Comparison of ENCODE assay signal across 16 mouse cellular contexts in the genomic region with DNA sequence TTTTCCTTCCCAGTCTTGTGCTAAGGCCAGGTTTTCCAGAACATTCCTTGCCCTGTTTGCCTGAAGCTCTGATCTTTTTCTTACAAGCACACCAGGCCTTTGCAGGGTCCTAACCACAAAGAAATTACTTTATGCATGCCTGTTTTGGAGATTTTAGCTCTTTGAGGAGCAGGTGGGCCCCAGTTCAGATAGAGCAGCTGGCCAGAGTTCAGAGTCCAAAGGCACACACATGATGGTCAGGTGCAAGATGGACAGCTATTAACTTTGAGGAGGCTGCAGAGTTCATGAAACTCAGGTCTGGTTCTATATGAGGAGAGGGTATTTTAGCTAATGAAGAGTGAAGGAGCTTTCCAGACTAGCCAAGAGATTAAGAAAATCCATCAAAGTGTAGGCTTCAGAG.
"Had no signal": no experiment of that assay in that cellular context is flagged by ENCODE, and none has a peak within 500 bp of the region (broad histone marks: within the 10 kb centered on the region; RNA-seq: fewer than 3 reads in every experiment).

No protein-coding gene starts in this region.

- H3K4me1 ChIP-seq: hindbrain, embryonic 15.5 days; liver, embryonic 12.5 days; liver, embryonic 15.5 days; neural tube, embryonic 13.5 days had no signal

- H3K9ac ChIP-seq: hindbrain, embryonic 15.5 days; liver, embryonic 12.5 days; liver, embryonic 15.5 days; neural tube, embryonic 13.5 days had no signal

- H3K9me3 ChIP-seq: hindbrain, embryonic 15.5 days; liver, embryonic 12.5 days; liver, embryonic 15.5 days; neural tube, embryonic 13.5 days had no signal

- H3K4me2 ChIP-seq: hindbrain, embryonic 15.5 days; liver, embryonic 12.5 days; liver, embryonic 15.5 days; midbrain, embryonic 11.5 days; neural tube, embryonic 13.5 days had no signal

- H3K36me3 ChIP-seq: hindbrain, embryonic 15.5 days; liver, embryonic 12.5 days; liver, embryonic 15.5 days; neural tube, embryonic 13.5 days had no signal

- H3K27ac ChIP-seq: hindbrain, embryonic 15.5 days; left cerebral cortex, adult 2 months; liver, embryonic 12.5 days; liver, embryonic 15.5 days; neural tube, embryonic 13.5 days; stomach, postnatal 0 days had no signal

- DNase-seq: layer of hippocampus, postnatal 36 days; lung, adult 2 months; lung, postnatal 14 days; lung, postnatal 4 days; midbrain, embryonic 14.5 days; retina, postnatal 1 day; thymus, adult 2 months; thymus, postnatal 14 days; thymus, postnatal 4 days had no signal

- H3K27me3 ChIP-seq: hindbrain, embryonic 15.5 days; liver, embryonic 12.5 days; liver, embryonic 15.5 days; neural tube, embryonic 13.5 days had no signal

- ATAC-seq: liver, embryonic 12.5 days had no signal

- H3K4me3 ChIP-seq: hindbrain, embryonic 15.5 days; left cerebral cortex, adult 2 months; liver, embryonic 12.5 days; liver, embryonic 15.5 days; neural tube, embryonic 13.5 days had no signal
